Comparison of ENCODE assay signal across 21 mouse cellular contexts in genomic region chr8:86874055-86874454, GRCm38 (mm10). TPM values are rescaled to one million over a fixed set of nuclear protein-coding genes. Genes with fewer than 3 reads are reported as not detected.
DNase-seq lines count a peak whose midpoint lies in the region; ATAC-seq and TF ChIP-seq lines count a peak whose summit lies in the region.
"Had no signal": no experiment of that assay in that cellular context is flagged by ENCODE, and none has a peak within 500 bp of the region (broad histone marks: within the 10 kb centered on the region; RNA-seq: fewer than 3 reads in every experiment).

No protein-coding gene starts in this region.

- no peak for TF ChIP-seq CTCF in hindbrain, postnatal 0 days (IDR thresholded peaks at IDR 0.05; ENCODE audit: low read depth)
- no peak for TF ChIP-seq CTCF in liver, postnatal 0 days (IDR thresholded peaks at IDR 0.05; ENCODE audit: low read depth)

- peak; percentile 17 for DNase-seq in cerebellum, adult 9-10 months
- no peak for DNase-seq in cerebellum, adult 18-20 months
- no peak for DNase-seq in hindbrain, postnatal 0 days (ENCODE audit: low spot score)
- peak; percentile 53 for DNase-seq in liver
- no peak for DNase-seq in liver, postnatal 0 days
- DNase-seq in kidney, postnatal 4 days: no peak
- no peak for DNase-seq in midbrain, embryonic 14.5 days
- DNase-seq: adrenal gland, postnatal 14 days; cerebellum, adult 2 months; gastrocnemius, postnatal 10 days; heart, adult 18-20 months; heart, postnatal 10 days; lung, embryonic 14.5 days; lung, postnatal 36 days had no signal

- H3K27me3 ChIP-seq in hindbrain, embryonic 13.5 days: no peaks in the 10 kb centered on the region
- no peaks in the 10 kb centered on the region for H3K27me3 ChIP-seq in hindbrain, postnatal 0 days (ENCODE audit: insufficient read depth, low read length)
- H3K27me3 ChIP-seq in liver, postnatal 0 days (ENCODE audit: insufficient read depth, low read length): no peaks in the 10 kb centered on the region
- H3K27me3 ChIP-seq in midbrain, embryonic 14.5 days (ENCODE audit: control insufficient read depth, insufficient read depth, low read length): no peaks in the 10 kb centered on the region
- H3K27me3 ChIP-seq: intestine, embryonic 15.5 days; limb, embryonic 12.5 days; neural tube, embryonic 13.5 days had no signal

- no peaks in the 10 kb centered on the region for H3K36me3 ChIP-seq in hindbrain, embryonic 13.5 days
- H3K36me3 ChIP-seq in hindbrain, postnatal 0 days (ENCODE audit: insufficient read depth, low read length): no peaks in the 10 kb centered on the region
- no peaks in the 10 kb centered on the region for H3K36me3 ChIP-seq in liver, postnatal 0 days (replicated peaks; ENCODE audit: insufficient read depth, low read length)
- H3K36me3 ChIP-seq in midbrain, embryonic 14.5 days (ENCODE audit: control insufficient read depth, insufficient read depth, low read length): no peaks in the 10 kb centered on the region
- H3K36me3 ChIP-seq: intestine, embryonic 15.5 days; neural tube, embryonic 13.5 days had no signal

- H3K9me3 ChIP-seq in hindbrain, embryonic 13.5 days: no peaks in the 10 kb centered on the region
- no peaks in the 10 kb centered on the region for H3K9me3 ChIP-seq in hindbrain, postnatal 0 days (ENCODE audit: low read length)
- H3K9me3 ChIP-seq in liver, postnatal 0 days (ENCODE audit: low read length): no peaks in the 10 kb centered on the region
- H3K9me3 ChIP-seq in midbrain, embryonic 14.5 days (ENCODE audit: control insufficient read depth, low read length): no peaks in the 10 kb centered on the region
- H3K9me3 ChIP-seq: intestine, embryonic 15.5 days; limb, embryonic 12.5 days; midbrain, embryonic 10.5 days; neural tube, embryonic 13.5 days had no signal

- H3K9ac ChIP-seq in hindbrain, embryonic 13.5 days: no peak overlapping the region
- no peak overlapping the region for H3K9ac ChIP-seq in hindbrain, postnatal 0 days (replicated peaks; ENCODE audit: low read length)
- H3K9ac ChIP-seq in liver, postnatal 0 days (replicated peaks): no peak overlapping the region
- no peak overlapping the region for H3K9ac ChIP-seq in midbrain, embryonic 14.5 days (replicated peaks; ENCODE audit: low read length)
- H3K9ac ChIP-seq: forebrain, postnatal 0 days; hindbrain, embryonic 14.5 days; intestine, embryonic 15.5 days; limb, embryonic 12.5 days; lung, embryonic 14.5 days; neural tube, embryonic 13.5 days had no signal

- H3K4me1 ChIP-seq in hindbrain, embryonic 13.5 days (replicated peaks): peaks cover 28% of the 10 kb centered on the region
- no peaks in the 10 kb centered on the region for H3K4me1 ChIP-seq in hindbrain, postnatal 0 days (ENCODE audit: insufficient read depth, low read length)
- peaks cover 25% of the 10 kb centered on the region for H3K4me1 ChIP-seq in liver, postnatal 0 days (ENCODE audit: insufficient read depth)
- 0 out of 2 replicates have a peak, but pooled peaks cover 4% of the 10 kb centered on the region for H3K4me1 ChIP-seq in midbrain, embryonic 14.5 days (ENCODE audit: control insufficient read depth, insufficient read depth, low read length)

- H3K4me2 ChIP-seq in hindbrain, embryonic 13.5 days: no peak overlapping the region
- H3K4me2 ChIP-seq in hindbrain, postnatal 0 days (ENCODE audit: low read depth, low read length): no peak overlapping the region
- H3K4me2 ChIP-seq in liver, postnatal 0 days (ENCODE audit: low read depth, low read length): no peak overlapping the region
- no peak overlapping the region for H3K4me2 ChIP-seq in midbrain, embryonic 14.5 days (ENCODE audit: low read length)
- H3K4me2 ChIP-seq: hindbrain, embryonic 14.5 days; intestine, embryonic 15.5 days; limb, embryonic 12.5 days; lung, embryonic 14.5 days; neural tube, embryonic 13.5 days had no signal

- H3K4me3 ChIP-seq in hindbrain, embryonic 13.5 days: no peak overlapping the region
- no peak overlapping the region for H3K4me3 ChIP-seq in hindbrain, postnatal 0 days (ENCODE audit: low read length)
- no peak overlapping the region for H3K4me3 ChIP-seq in liver, postnatal 0 days (ENCODE audit: low read depth, low read length)
- no peak overlapping the region for H3K4me3 ChIP-seq in midbrain, embryonic 14.5 days (replicated peaks; ENCODE audit: low read depth, low read length)
- H3K4me3 ChIP-seq: intestine, embryonic 15.5 days; limb, embryonic 12.5 days; midbrain, embryonic 10.5 days; neural tube, embryonic 13.5 days had no signal

- WGBS in hindbrain, embryonic 13.5 days: 85% methylated on average over 2 of the region's 2 CpGs
- WGBS in hindbrain, postnatal 0 days: 78% methylated on average over 2 of the region's 2 CpGs
- WGBS in liver, postnatal 0 days (ENCODE audit: insufficient replicate concordance): 46% methylated on average over 2 of the region's 2 CpGs
- WGBS in midbrain, embryonic 14.5 days: 86% methylated on average over 2 of the region's 2 CpGs

- no peak for TF ChIP-seq EP300 in liver, postnatal 0 days (IDR thresholded peaks at IDR 0.05; ENCODE audit: low read depth)

- no peak for ATAC-seq in hindbrain, embryonic 13.5 days (ENCODE audit: low FRiP score)
- ATAC-seq in hindbrain, postnatal 0 days: no peak
- peak; percentile 64 for ATAC-seq in liver, postnatal 0 days
- no peak for ATAC-seq in midbrain, embryonic 14.5 days (ENCODE audit: low FRiP score, low TSS enrichment)

- 0 out of 2 replicates have a peak overlapping the region, but pooled peaks have one; percentile 44 for H3K27ac ChIP-seq in hindbrain, embryonic 13.5 days
- H3K27ac ChIP-seq in hindbrain, postnatal 0 days: no peak overlapping the region
- no peak overlapping the region for H3K27ac ChIP-seq in liver, postnatal 0 days (ENCODE audit: low read depth)
- no peak overlapping the region; the same call in 1 of the 2 replicates for H3K27ac ChIP-seq in midbrain, embryonic 14.5 days (replicated peaks; ENCODE audit: low read depth, low read length)
- H3K27ac ChIP-seq: hindbrain, embryonic 14.5 days; limb, embryonic 12.5 days; midbrain, embryonic 10.5 days had no signal

RNA-seq across cellular contexts. Expression of gene N4bp1, which starts 11.0 kb away (rescaled TPM):
- 10.0 and 10.6 TPM in 2 replicates for polyA plus RNA-seq in hindbrain, embryonic 13.5 days (2015; fragmentation: Nextera tagmentation; extraction: Ambion mirVana)
- 12.8 and 15.5 TPM in 2 replicates for total RNA-seq in hindbrain, postnatal 0 days (2014; rRNA removed)
- 4.9 and 5.2 TPM in 2 replicates for polyA plus RNA-seq in hindbrain, postnatal 0 days (2015; fragmentation: Nextera tagmentation; extraction: Ambion mirVana)
- polyA plus RNA-seq in liver, postnatal 0 days (2015; fragmentation: Nextera tagmentation; extraction: Ambion mirVana): 2.3 and 2.6 TPM in 2 replicates
- 13.6 and 14.6 TPM in 2 replicates for polyA plus RNA-seq in midbrain, embryonic 14.5 days (2014; fragmentation: Nextera tagmentation; extraction: Ambion mirVana)

Comparison
In these comparisons a context has a peak if more than half of its experiments do, and no peak if none do; other contexts are left out.
1. DNase-seq: peak in cerebellum, adult 9-10 months (single experiment) and liver (single experiment); none in cerebellum, adult 18-20 months (0 of 2), hindbrain, postnatal 0 days (single experiment), liver, postnatal 0 days (single experiment), kidney, postnatal 4 days (0 of 2) and midbrain, embryonic 14.5 days (single experiment).